Mouse (Mus musculus): ENCODE data around the gene Chst15. TPM values are rescaled to one million over a fixed set of nuclear protein-coding genes. Genes with fewer than 3 reads are reported as not detected.

Chst15 gene
- polyA plus RNA-seq, 1 experiment from 2014 or later, result 13.1 TPM

DNA sequence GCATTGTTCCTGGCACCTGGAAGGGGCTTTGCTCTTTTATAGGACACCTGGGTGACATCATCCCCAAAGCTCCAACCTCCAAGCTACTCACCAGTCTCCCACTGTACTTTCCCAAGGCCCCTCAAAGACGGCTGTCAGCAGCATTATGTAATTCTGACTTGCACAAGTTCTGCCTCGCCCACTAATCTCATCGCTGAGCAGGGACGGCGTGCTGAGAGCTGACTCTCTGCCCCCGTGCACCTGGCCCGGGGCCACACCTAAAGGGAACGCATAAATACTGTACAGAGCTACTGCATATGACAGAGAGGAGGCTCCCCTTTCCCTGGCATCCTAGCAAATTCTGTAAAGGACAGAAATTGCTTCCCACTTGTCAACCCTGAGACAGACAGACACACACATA lies 4.6 kb downstream of the Chst15 start:
- H3K4me1 ChIP-seq (replicated peaks; ENCODE audit: control insufficient read depth, insufficient read depth, low read length), result 0 out of 2 replicates have a peak, but pooled peaks cover under 1% of the 10 kb centered on the region

DNA sequence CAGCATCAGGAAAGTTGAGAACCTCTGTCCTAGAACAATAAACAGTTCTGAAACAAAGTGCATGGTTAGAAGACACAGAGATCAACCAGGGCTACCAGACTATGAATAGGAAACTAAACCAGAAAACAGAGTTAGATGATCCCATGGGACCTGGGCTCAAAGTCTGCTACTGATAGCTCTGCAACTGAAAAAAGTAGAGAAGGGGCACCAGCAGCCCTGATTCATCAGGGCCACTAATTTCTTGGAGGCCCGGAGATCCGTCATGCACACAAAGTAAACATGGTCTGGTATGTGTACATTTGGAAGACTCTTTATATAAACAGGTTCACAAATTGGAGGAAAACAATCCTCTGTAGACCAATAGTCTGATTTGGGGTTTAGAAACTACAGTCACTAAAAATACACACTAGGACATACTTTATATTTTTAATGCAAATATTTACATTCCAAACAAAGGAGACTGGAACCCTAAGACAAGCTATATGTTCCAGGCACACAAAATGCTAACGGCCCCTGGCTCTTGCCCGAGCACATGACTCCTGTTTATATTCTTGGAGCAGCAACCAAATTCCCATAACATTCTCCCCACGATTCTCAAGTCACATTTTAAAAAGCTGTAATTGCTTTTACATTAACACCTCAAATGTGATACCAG lies 8.4 kb downstream of the Chst15 start:
- Histone ChIP-seq H3K4me3 (ENCODE audit: low read depth, low read length) (no peak overlapping the region), H3K27me3 (ENCODE audit: control insufficient read depth, insufficient read depth, low read length) (no peaks in the 10 kb centered on the region), H3K27ac (ENCODE audit: low read depth, low read length) (no peak overlapping the region), H3K4me1 (replicated peaks; ENCODE audit: control insufficient read depth, insufficient read depth, low read length) (no peaks in the 10 kb centered on the region), H3K9me3 (ENCODE audit: control insufficient read depth, low read length) (no peaks in the 10 kb centered on the region), H3K36me3 (ENCODE audit: control insufficient read depth, insufficient read depth, low read length) (no peaks in the 10 kb centered on the region), H3K9ac (ENCODE audit: low read length) (no peak overlapping the region), H3K4me2 (ENCODE audit: low read depth, low read length, severe bottlenecking) (no peak overlapping the region)
- ATAC-seq (replicated peaks; ENCODE audit: low FRiP score) (no peak), DNase-seq (ENCODE audit: low spot score) (no peak)
- WGBS, result 80% methylated on average over 5 of the region's 5 CpGs

More for the DNA sequence above, 4.6 kb downstream of the Chst15 start:
- Histone ChIP-seq H3K9ac (ENCODE audit: low read length) (no peak overlapping the region), H3K27ac (ENCODE audit: low read depth, low read length) (no peak overlapping the region), H3K36me3 (ENCODE audit: control insufficient read depth, insufficient read depth, low read length) (no peaks in the 10 kb centered on the region), H3K4me2 (ENCODE audit: low read depth, low read length, severe bottlenecking) (no peak overlapping the region), H3K9me3 (ENCODE audit: control insufficient read depth, low read length) (no peaks in the 10 kb centered on the region), H3K27me3 (ENCODE audit: control insufficient read depth, insufficient read depth, low read length) (no peaks in the 10 kb centered on the region), H3K4me3 (ENCODE audit: low read depth, low read length) (no peak overlapping the region)
- DNase-seq (ENCODE audit: low spot score), result no peak
- WGBS, result 82% methylated on average over 8 of the region's 8 CpGs
- no peak for ATAC-seq (replicated peaks; ENCODE audit: low FRiP score)

DNA sequence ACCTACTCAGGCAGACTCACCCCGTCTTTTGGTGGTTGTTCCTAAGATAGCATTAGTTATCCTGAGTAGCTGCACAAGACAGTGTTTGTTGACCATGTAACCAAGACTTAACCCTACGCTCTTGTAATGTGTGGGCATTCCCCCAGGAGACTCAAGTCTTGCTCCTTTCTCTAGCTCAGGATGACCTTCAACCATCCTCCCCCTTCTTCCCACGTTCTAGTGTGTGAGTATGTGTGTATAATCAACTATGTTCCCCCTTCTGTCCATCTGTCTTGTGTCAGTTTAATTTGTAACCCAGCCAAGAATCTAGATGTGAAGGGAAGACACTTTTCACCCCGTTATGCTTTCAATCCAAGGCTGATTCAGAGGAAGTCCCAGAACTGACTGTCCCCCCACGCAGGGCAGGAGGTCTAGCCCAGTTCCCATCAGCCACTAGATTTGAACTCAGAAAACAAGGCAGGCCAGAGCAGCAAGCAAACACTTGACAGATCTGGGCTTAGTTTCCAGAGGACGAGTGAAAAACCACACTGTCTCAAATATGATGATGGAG lies 9.2 kb downstream of the Chst15 start:
- H3K4me2 ChIP-seq (ENCODE audit: low read depth, low read length, severe bottlenecking), result no peak overlapping the region
- no peaks in the 10 kb centered on the region for H3K9me3 ChIP-seq (ENCODE audit: control insufficient read depth, low read length)
- ATAC-seq (replicated peaks; ENCODE audit: low FRiP score), result no peak
- H3K27ac ChIP-seq (ENCODE audit: low read depth, low read length), result no peak overlapping the region
- H3K27me3 ChIP-seq (ENCODE audit: control insufficient read depth, insufficient read depth, low read length), result no peaks in the 10 kb centered on the region
- no peaks in the 10 kb centered on the region for H3K4me1 ChIP-seq (replicated peaks; ENCODE audit: control insufficient read depth, insufficient read depth, low read length)
- no peak overlapping the region for H3K4me3 ChIP-seq (ENCODE audit: low read depth, low read length)
- no peak overlapping the region for H3K9ac ChIP-seq (ENCODE audit: low read length)
- H3K36me3 ChIP-seq (ENCODE audit: control insufficient read depth, insufficient read depth, low read length), result no peaks in the 10 kb centered on the region
- 88% methylated on average over 6 of the region's 6 CpGs for WGBS
- no peak for DNase-seq (ENCODE audit: low spot score)

DNA sequence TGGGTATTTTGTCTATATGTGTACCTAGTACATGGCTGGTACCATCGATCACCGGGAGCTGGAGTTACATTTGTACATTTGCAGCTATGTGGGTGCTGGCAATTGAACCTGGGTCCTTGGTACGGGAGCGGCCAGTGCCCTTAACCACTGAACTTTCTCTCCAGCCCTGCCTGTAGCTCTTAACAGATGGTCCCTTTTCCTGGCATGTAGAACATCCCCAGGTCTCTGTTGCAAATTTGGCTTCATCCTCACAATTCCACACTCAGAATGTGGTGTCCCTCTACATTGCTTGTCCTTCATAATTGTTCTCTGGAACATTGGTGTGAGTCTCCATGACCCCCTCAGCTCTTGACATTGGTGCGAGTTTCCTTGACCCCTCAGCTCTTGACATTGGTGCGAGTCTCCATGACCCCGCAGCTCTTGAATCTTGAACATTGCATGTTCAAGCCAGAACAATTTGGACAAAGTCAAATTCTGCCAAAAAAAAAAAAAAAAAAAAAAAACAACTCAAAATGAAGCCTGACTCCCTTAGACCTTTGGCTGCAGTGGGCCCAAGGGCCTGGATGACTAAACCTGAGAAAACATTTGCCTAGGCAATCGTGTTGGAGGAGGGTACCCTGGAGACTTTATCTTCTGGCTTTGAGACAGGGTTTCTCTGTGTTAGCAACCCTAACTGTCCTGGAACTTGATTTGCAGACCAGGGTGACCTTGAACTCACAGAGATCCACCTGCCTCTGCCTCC lies 10.2 kb downstream of the Chst15 start:
- Histone ChIP-seq H3K4me2 (ENCODE audit: low read depth, low read length, severe bottlenecking) (no peak overlapping the region), H3K9me3 (ENCODE audit: control insufficient read depth, low read length) (no peaks in the 10 kb centered on the region), H3K4me1 (replicated peaks; ENCODE audit: control insufficient read depth, insufficient read depth, low read length) (no peaks in the 10 kb centered on the region), H3K27ac (ENCODE audit: low read depth, low read length) (no peak overlapping the region), H3K36me3 (ENCODE audit: control insufficient read depth, insufficient read depth, low read length) (no peaks in the 10 kb centered on the region), H3K9ac (ENCODE audit: low read length) (no peak overlapping the region), H3K27me3 (ENCODE audit: control insufficient read depth, insufficient read depth, low read length) (no peaks in the 10 kb centered on the region), H3K4me3 (ENCODE audit: low read depth, low read length) (no peak overlapping the region)
- DNase-seq (ENCODE audit: low spot score) (no peak), ATAC-seq (replicated peaks; ENCODE audit: low FRiP score) (no peak)
- WGBS, result 95% methylated on average over 8 of the region's 8 CpGs

DNA sequence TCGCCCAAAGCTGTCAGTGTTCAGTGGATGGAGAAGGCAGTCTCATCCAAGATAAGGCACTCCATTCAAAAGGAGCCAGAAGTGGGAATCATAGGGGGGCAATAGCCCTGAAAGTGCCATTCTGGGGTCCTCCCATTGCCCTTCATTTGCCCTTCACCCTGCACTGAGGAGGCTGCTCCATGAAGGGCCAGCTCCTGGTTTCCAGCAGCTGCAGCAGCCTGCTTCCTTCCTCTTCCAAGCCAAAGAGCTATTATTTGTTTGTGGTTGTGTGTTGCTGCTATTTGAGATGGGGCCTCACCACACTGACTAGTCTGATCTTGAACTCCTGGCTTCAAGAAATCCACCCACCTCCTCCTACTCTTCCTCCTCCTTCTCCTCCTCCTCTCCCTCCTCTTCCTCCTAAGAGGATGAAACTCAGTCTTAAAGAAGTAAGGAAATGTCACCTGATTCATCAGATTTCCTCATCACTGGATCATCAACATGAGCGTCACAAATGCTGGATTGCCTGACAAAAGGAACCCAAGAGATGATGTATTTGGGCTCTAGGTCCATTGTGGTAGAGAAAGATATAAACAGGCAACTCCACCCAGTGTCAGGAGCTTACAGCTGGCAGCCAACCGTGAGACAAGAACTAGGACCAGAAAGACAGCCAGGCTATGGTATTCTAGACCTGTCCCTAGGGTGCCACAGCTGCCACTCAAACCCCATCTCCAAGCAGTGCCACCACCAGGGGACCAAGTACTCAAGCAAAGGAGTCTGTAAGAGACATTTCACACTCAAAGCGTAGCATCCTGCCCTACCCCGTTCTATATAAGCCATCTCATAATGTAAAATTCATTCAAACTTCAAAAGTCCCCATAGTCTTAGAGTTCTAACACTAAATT lies 11.3 kb downstream of the Chst15 start:
- WGBS, result 87% methylated on average over 5 of the region's 5 CpGs
- no peak for DNase-seq (ENCODE audit: low spot score)

DNA sequence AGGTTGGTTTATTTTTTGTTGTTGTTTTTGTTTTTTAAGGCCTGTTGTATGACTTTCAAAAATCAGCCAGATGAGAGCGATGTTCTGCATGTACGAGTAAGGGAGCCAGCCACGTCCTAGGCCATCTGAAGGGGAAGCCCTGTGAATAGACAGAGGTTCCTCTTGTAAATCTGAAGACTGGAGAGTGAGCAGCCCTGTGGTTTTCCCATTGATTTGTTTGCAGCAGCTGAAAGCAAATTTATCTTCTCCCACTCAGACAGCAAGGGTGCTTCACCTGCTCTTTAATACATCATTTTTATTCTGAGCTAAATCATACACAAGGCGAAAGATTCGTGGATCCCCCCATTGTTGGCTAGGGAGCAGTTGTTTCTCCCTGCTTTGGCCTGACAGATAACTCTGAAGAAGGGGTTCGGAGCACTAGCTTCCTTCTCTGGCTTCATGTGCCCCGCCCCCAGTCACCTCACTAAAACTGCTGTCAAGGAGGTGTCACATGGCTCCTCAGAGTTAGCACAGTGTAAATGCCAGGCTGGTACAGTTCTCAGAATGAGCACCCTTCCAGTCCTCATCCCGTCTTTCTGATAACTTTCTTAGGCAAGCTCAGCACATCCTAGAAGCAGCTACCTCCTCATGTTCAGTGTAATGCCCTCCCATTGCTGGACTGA lies 12.5 kb downstream of the Chst15 start:
- Histone ChIP-seq H3K27ac (ENCODE audit: low read depth, low read length) (no peak overlapping the region), H3K27me3 (ENCODE audit: control insufficient read depth, insufficient read depth, low read length) (no peaks in the 10 kb centered on the region), H3K4me3 (ENCODE audit: low read depth, low read length) (no peak overlapping the region), H3K9me3 (ENCODE audit: control insufficient read depth, low read length) (no peaks in the 10 kb centered on the region), H3K9ac (ENCODE audit: low read length) (no peak overlapping the region), H3K36me3 (ENCODE audit: control insufficient read depth, insufficient read depth, low read length) (no peaks in the 10 kb centered on the region), H3K4me1 (replicated peaks; ENCODE audit: control insufficient read depth, insufficient read depth, low read length) (no peaks in the 10 kb centered on the region), H3K4me2 (ENCODE audit: low read depth, low read length, severe bottlenecking) (no peak overlapping the region)
- no peak for DNase-seq (ENCODE audit: low spot score)
- 82% methylated on average over 8 of the region's 8 CpGs for WGBS
- ATAC-seq (replicated peaks; ENCODE audit: low FRiP score), result no peak

More for the DNA sequence above, 11.3 kb downstream of the Chst15 start:
- H3K36me3 ChIP-seq (ENCODE audit: control insufficient read depth, insufficient read depth, low read length), result no peaks in the 10 kb centered on the region
- H3K4me2 ChIP-seq (ENCODE audit: low read depth, low read length, severe bottlenecking), result no peak overlapping the region
- no peak for ATAC-seq (replicated peaks; ENCODE audit: low FRiP score)
- no peaks in the 10 kb centered on the region for H3K27me3 ChIP-seq (ENCODE audit: control insufficient read depth, insufficient read depth, low read length)
- H3K27ac ChIP-seq (ENCODE audit: low read depth, low read length), result no peak overlapping the region
- H3K4me3 ChIP-seq (ENCODE audit: low read depth, low read length), result no peak overlapping the region
- H3K9me3 ChIP-seq (ENCODE audit: control insufficient read depth, low read length), result no peaks in the 10 kb centered on the region
- no peaks in the 10 kb centered on the region for H3K4me1 ChIP-seq (replicated peaks; ENCODE audit: control insufficient read depth, insufficient read depth, low read length)
- H3K9ac ChIP-seq (ENCODE audit: low read length), result no peak overlapping the region

DNA sequence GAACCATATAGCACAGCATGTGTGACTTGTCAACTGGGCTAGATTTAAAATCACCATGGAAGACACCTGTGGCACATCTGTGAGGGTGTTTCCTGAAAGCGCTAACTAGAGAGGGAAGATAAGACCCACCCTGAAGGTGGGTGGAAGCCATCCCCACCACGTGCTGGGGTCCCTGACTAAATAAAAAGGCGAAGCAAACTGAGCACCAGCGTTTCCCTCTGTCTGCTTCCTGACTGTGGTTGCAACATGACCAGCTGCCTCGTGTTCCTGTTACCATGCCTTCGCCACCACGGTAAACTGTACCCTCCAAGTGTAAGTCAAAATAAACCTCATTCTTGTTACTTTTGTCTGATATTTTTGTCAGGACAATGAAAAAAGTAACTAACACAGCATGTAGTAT lies 13.0 kb downstream of the Chst15 start:
- no peaks in the 10 kb centered on the region for H3K27me3 ChIP-seq (ENCODE audit: control insufficient read depth, insufficient read depth, low read length)

More for the DNA sequence above, 13.0 kb downstream of the Chst15 start:
- Histone ChIP-seq H3K36me3 (ENCODE audit: control insufficient read depth, insufficient read depth, low read length) (no peaks in the 10 kb centered on the region), H3K4me2 (ENCODE audit: low read depth, low read length, severe bottlenecking) (no peak overlapping the region), H3K9me3 (ENCODE audit: control insufficient read depth, low read length) (no peaks in the 10 kb centered on the region), H3K9ac (ENCODE audit: low read length) (no peak overlapping the region), H3K27ac (ENCODE audit: low read depth, low read length) (no peak overlapping the region), H3K4me3 (ENCODE audit: low read depth, low read length) (no peak overlapping the region), H3K4me1 (replicated peaks; ENCODE audit: control insufficient read depth, insufficient read depth, low read length) (no peaks in the 10 kb centered on the region)
- ATAC-seq (replicated peaks; ENCODE audit: low FRiP score) (no peak), DNase-seq (ENCODE audit: low spot score) (no peak)
- 87% methylated on average over 7 of the region's 7 CpGs for WGBS
